Mouse (Mus musculus) left cerebral cortex, postnatal 14 days (tissue): ENCODE measurements at regions not wholly inside any gene's neighbourhood (a gene's known extent, or its start where the extent isn't known, plus 50 kb on each side); places are given as distances from the start of the nearest gene placed in this dataset.

Experiments used
- DNase-seq, 2 experiments: peaks; one replicate each; pipeline ENCODE4 v3.0.0; 2021 to 2022; ENCODE audit warnings: low spot score in 2 of 2, mixed read lengths in 1 of 2
- intact Hi-C: fragments of 180-260 bp; cut with DNase I; formaldehyde crosslinking; loops from one replicate; pipeline ENCODE4 v1.15.1; 2025

GRCm38 (mm10) chr12:62207211-62207610, 684.3 kb downstream of the Lrfn5 start:
- intact Hi-C loops: no loop called here
- DNase-seq: peak in 1 of 2 experiments; percentile 2

- intact Hi-C loops: no loop called here
- no peak for DNase-seq
These were observed 709.9 kb downstream of the Lrfn5 start for GRCm38 (mm10) chr12:62232864-62233263.
